Mouse (Mus musculus) cerebellum, postnatal 36 days (tissue): Measurements from ENCODE around the gene Stk11.
A peak's percentile ranks its signal among the peaks of the same experiment; 100 is the strongest.

Source experiments
- DNase-seq, 2 experiments: peaks; one replicate each; pipeline ENCODE4 v3.0.0; 2021 to 2022; ENCODE audit warnings: mixed read lengths in 2 of 2

Gene Stk11

GRCm38 (mm10) chr10:80131316-80131951 lies 15.8 kb downstream of the Stk11 start:
- DNase-seq, result no peak

- DNase-seq, result no peak
These were observed 16.3 kb downstream of the Stk11 start for GRCm38 (mm10) chr10:80131952-80132350.

GRCm38 (mm10) chr10:80133226-80133849 lies 17.7 kb downstream of the Stk11 start:
- peak in 1 of 2 experiments; percentile 38 for DNase-seq

GRCm38 (mm10) chr10:80134421-80134820 lies 18.8 kb downstream of the Stk11 start:
- no peak for DNase-seq

GRCm38 (mm10) chr10:80135161-80135560 lies 19.6 kb downstream of the Stk11 start:
- no peak for DNase-seq

- DNase-seq, result no peak
These were observed 20.0 kb downstream of the Stk11 start for GRCm38 (mm10) chr10:80135641-80136040.

GRCm38 (mm10) chr10:80136179-80136951 lies 20.8 kb downstream of the Stk11 start:
- DNase-seq, result no peak

GRCm38 (mm10) chr10:80136952-80137625 lies 21.5 kb downstream of the Stk11 start:
- DNase-seq, result peak in 1 of 2 experiments; percentile 47

- DNase-seq, result peak; percentile 33 to 55
These were observed 22.3 kb downstream of the Stk11 start for GRCm38 (mm10) chr10:80137626-80138552.

- peak; percentile 75 to 80 for DNase-seq
These were observed 23.2 kb downstream of the Stk11 start, which contains the start of gene Atp5d for GRCm38 (mm10) chr10:80138553-80139438. TSS of gene Atp5d (plus strand) at chr10:80138632.

- DNase-seq, result no peak
These were observed 23.8 kb downstream of the Stk11 start for GRCm38 (mm10) chr10:80139439-80139775.

GRCm38 (mm10) chr10:80139975-80140665 lies 24.5 kb downstream of the Stk11 start:
- no peak for DNase-seq

- DNase-seq, result no peak
These were observed 25.0 kb downstream of the Stk11 start, which contains the start of gene Cbarp for GRCm38 (mm10) chr10:80140666-80141035. TSS of gene Cbarp (minus strand) at chr10:80140835.

GRCm38 (mm10) chr10:80141243-80141642 lies 25.6 kb downstream of the Stk11 start:
- DNase-seq, result peak; percentile 96 to 99

GRCm38 (mm10) chr10:80141786-80142529 lies 26.4 kb downstream of the Stk11 start:
- DNase-seq, result peak; percentile 94

- DNase-seq, result no peak
These were observed 26.9 kb downstream of the Stk11 start for GRCm38 (mm10) chr10:80142530-80142925.

GRCm38 (mm10) chr10:80143664-80144063 lies 28.1 kb downstream of the Stk11 start:
- DNase-seq, result no peak

GRCm38 (mm10) chr10:80144159-80144558 lies 28.6 kb downstream of the Stk11 start:
- no peak for DNase-seq
